Mouse (Mus musculus) spleen, postnatal 14 days (tissue): ENCODE results near the gene Cptp.

Experiments
- DNase-seq, 2 experiments: peaks; one replicate each; pipeline ENCODE4 v3.0.0; 2021 to 2022; ENCODE audit warnings: low spot score in 2 of 2

The Cptp gene

DNA sequence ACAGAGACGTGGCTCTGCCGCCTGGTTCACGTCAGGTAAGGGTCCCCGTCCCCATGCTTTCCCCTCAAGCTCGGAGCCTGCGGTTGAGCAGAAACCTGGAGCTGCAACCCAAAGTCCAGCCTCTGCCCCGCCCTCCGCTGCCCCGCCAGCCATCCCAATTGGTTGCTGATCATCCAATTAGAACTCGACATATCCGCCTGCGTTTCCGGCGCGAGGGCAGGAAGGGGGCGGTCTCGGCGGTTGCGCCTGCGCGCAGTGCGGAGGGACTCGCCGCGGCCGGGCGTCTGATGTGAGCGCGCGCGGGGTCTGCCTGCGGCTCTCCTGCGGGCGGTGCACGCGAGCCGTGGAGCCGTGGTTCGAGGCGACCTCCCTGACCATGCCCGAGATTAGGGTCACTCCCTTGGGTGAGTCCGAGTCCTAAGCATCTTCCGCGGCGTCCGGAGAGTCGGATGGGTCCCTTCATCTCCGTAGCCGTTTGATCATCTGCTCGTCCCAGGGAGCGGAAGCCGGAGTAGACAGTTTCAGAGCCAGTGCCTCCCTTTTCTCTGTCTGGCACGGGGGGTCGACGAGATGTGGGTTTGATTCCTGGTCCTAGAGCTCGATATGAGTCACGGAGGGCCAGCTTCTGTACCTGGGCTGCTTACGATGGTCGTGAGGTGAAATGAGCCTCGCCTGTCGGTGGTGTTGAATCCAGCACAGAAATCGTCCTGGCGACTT lies at the start of gene Cptp, which contains the start of gene Ints11:
Gene Cptp, minus strand, starts transcription at position 124 of the 717 bp plus-strand sequence.
Gene Ints11, plus strand, starts transcription at position 230 of the 717 bp plus-strand sequence.
- peak; percentile 94 to 95 for DNase-seq

DNA sequence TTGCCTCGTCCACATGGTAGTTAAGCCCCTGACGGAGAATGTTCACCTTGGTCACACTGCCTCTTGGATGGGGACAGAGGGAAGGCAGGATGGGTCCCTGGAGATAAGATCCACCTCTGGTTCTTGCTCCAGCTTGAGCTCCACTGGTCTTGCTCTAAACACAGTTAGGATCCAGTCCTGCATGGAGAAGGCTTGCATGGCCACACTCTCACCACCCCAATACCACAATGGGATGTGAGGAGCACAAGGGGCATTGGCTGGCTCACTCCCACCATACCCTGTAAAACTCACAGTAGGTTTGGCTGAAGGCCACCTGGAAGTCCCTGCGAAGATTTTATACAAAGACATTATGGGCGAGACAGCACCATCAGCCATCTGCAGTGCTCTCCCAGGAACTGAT lies 39.5 kb upstream of the Cptp start:
- DNase-seq: no peak

- DNase-seq: peak in 1 of 2 experiments; percentile 4
Observed at GRCm38 (mm10) chr4:155908281-155908680, 39.0 kb upstream of the Cptp start.

DNA sequence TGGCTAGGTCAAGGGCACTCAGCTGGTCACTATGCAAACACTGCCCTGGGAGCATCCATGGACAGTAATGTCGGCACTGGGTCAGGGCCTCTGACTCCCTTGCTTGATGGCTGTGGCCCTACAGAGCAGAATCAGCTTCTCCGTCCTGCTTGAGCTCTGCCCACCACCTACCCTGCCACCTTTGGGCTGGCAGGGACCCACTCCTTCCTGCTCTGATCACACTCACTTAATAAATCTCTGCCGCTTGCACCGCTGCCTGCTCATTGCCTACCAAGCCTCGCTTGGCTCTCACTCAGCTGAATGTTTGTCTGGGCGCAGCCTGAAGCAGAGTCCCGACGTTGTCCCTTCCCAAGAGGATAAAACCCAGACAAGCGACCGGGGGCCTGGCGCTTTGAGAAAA lies 37.8 kb upstream of the Cptp start:
- DNase-seq: no peak

- DNase-seq: no peak
Observed at GRCm38 (mm10) chr4:155906125-155906524, 36.9 kb upstream of the Cptp start.

DNA sequence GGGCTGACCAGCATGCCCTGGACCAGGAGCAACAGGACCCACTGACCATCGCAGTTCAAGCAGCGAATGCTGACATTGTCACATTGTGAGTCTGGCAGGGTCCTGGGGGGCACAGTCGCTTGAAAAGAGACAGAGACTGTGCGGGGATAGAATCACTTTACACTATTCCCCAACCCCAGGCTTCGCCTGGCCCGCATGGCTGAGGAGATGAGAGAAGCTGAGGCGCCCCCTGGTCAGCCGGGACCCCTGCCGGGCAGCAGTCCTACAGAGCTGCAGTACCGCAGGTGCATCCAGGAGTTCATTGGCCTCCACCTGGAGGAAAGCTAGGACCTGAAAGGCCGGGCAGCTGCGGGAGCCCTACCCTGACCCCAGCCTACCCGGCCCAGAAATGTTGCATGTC lies 36.4 kb upstream of the Cptp start:
- DNase-seq: no peak

GRCm38 (mm10) chr4:155904318-155905102 lies 35.3 kb upstream of the Cptp start:
- peak; percentile 3 to 6 for DNase-seq

- DNase-seq: peak in 1 of 2 experiments; percentile 6
Observed at GRCm38 (mm10) chr4:155903246-155903645, 34.0 kb upstream of the Cptp start.

GRCm38 (mm10) chr4:155901205-155901604 lies 32.0 kb upstream of the Cptp start:
- DNase-seq: peak; percentile 1 to 3

DNA sequence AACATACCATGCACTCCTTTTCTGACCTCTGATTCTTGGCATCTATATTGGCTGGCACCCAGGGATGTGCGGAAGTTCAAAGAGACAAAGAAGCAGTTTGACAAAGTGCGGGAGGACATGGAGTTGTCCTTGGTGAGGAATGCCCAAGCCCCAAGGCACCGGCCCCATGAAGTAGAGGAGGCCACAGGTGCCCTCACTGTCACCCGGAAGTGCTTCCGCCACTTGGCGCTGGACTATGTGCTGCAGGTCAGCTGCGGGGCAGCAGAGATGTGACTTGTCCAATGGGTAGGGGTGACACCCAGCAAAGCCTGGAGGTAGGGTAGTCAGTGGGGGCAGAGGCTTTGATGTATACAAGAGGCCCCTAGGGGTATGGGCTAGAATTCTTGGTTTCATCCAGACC lies 30.1 kb upstream of the Cptp start:
- DNase-seq: peak in 1 of 2 experiments; percentile 4

DNA sequence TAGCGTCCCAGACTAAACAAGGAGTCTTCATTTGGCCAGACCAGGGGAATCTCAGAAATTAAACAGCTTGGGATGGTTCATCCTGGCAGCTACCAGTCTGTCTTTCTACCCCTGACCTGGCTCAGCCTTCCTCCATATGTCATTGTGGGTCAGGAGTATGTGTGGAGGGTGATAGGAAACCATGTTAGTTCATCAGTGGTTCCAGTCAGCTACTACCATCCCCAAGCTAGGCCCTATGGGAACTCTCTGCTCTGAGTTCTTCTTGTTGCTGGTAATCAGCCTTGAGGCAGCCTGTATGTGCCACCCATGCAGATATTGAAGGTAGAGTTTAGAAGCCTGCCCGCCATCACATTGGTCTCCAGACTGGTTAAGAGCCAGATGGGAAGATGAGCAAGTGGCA lies 29.1 kb upstream of the Cptp start:
- no peak for DNase-seq

DNA sequence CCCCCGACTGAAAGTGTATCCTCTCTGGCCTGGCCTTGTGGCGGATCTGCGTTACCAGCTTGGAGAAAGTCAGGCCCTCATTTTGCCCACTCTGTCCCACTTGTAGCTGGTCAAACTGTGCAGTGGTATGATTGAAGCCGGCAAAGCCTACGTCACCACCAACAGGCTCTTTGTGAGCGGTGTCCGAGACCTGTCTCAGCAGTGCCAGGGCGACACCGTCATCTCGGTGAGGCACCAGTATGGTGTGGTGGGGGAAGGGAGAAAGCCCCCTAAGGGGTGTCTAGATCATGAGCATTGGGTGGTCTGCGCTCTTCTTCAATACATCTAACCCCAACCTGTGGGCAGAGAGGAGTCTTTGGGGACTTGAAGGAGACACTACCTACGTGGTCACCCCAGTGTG lies 27.2 kb upstream of the Cptp start:
- DNase-seq: peak in 1 of 2 experiments; percentile 5

GRCm38 (mm10) chr4:155895826-155896225 lies 26.6 kb upstream of the Cptp start:
- peak in 1 of 2 experiments; percentile 6 for DNase-seq

GRCm38 (mm10) chr4:155895216-155895615 lies 26.0 kb upstream of the Cptp start:
- peak in 1 of 2 experiments; percentile 7 for DNase-seq

DNA sequence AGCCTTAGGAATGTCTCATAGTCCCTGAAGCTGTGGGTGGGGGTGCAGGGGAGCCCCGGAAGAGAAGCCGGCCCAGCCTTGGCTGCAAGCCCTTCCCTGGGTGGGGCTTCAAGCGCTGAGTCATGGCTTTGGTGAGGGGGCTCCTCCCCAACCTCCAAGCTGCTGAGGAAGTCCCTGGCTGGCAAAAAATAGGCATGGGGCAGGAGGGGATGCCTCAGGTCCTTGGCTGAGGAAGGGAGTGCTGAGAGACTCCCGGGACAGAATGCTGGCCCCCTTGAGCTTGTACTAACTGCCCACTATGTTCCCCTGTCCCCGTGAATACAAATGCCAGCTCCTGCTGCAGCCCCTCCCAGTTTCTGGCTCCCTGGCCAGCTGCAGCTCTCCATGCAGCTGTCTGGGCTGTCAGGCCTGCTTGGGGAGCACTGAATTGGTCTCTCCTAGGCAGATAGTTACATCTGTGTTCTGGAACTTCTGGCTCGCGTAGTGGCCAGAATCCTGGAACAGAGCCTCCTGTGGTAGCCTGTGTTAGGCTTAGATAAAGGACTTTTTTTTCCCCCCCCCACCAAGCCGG lies 25.2 kb upstream of the Cptp start:
- DNase-seq: peak; percentile 61 to 65

- peak in 1 of 2 experiments; percentile 5 for DNase-seq
Observed at GRCm38 (mm10) chr4:155893212-155893690, 24.0 kb upstream of the Cptp start.

DNA sequence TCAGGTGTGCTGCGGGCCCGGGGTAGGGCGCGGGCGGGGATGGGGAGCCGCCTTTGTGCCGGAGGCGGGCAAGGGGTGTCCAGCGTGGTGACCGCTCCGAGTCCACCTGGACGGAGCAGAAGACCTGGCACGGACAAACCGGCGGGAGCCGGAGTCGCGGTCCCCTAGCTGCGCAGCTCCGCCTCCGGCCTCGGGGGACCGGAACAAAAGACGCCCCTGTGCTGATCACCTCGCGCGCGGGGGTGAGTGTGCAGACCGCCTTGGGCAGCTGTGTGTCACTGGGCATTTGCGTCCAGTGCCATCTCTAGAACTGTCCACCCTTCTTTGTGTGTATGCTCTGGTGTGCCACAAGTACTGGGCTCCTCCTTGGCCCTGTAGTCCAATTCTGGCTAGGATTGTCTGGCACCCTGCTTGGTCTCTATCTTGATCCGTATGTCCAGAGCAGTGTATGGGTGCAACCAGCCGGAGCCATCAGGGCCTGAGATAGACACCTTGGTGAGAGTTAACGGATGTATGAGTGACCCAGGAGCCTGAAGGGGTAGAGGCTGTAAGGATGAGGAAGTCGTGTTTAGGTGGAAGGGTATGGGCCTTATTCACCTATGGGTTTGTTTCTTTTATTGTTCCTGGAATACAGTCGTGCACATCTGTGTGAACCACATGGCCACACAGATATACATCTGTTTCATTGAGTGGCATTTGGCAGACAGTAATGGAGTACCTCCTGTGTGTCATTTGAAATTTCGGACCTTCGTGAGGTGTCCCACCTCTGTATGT lies 23.4 kb upstream of the Cptp start:
- peak; percentile 25 to 50 for DNase-seq

DNA sequence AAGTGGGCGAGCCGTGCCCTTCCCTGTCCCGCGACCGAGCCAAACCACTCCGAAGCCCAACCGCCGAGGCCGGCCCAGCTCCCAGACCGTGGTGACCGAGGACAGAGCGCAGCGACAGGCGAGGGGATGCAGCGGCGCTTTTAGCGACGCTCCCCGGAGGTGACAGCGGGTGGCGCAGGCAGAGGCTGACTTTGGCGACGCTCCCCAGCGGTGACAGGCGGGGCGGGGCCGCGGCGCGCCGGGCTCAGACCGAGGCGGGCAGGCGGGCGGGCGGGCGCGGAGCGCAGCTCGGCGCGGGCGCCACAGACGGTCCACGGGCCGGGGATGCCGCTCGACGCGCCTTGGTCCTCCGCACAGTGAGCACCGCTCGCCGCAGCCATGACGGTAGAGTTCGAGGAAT lies 22.8 kb upstream of the Cptp start:
- DNase-seq: peak; percentile 74 to 82

DNA sequence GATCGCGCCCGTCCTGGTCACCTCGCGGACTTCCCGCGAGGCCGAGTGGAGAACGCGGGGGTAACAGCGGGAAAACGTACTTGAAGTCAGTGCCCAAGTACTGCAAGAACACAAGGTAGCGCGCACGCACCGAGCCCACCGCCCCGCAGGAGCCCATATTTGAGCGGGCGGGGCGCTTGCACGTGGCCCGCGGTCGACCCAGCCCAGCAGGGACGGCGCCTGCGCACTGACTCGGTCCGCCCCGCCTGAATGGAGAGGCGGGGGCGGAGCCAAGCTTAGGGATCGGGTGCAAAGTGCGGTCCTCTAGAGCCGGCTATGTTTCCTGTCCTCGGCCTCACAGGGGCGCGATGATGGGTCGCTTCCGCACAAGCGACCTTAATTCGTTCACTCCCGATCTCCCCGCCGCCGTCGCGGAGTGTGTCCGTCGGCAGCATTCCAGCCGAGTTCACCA lies 22.3 kb upstream of the Cptp start, which contains the start of the genes Pusl1 and Acap3:
Gene Pusl1, minus strand, starts transcription at position 231 of the 451 bp plus-strand sequence.
Gene Acap3, plus strand, starts transcription at position 272 of the 451 bp plus-strand sequence.
- DNase-seq: peak; percentile 96 to 98

DNA sequence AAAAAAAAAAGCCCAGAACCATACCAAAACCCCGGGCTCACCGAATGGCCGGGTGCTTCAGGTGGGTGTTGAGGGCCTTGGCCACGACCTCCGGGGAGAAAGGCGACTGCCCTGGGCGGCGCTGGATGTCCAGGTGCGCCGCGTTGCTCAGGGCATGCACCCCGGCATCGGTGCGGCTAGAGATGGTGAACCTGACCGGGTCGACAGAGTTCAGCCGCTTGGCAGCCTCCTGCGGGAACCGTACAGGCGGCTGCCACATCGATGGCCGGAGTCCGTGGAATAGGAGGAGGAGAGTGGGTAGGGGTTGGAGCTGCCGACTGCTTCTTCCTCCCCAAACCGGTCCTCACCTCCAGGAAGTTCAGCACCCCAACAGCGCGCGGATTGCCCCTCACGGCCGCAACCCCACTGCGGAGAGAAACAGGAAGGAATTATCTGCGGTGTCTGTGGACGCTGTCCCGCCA lies 21.8 kb upstream of the Cptp start:
- peak in 1 of 2 experiments; percentile 17 for DNase-seq

DNA sequence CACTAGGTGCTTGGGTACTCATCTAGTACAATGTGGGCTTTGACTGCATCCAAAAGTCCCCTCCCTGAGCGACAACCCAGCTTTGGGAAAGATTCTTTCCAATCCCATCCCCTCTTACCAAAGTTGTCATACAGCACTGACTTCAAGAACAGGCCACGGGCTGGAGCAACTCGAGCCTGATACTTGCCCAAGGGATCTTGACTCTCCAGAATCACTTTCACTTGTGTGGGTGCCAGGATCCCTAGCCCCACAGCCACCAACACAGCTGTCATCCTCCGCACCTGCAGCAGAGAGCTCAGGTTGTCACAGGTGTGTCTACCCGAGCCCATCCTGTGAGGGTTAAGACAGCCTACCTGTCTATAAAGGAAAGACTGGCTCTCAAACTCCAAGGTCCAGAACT lies 20.1 kb upstream of the Cptp start:
- peak in 1 of 2 experiments; percentile 4 for DNase-seq
